Mouse (Mus musculus) C2C12 (cell line): ENCODE data around the gene Dlgap3.

Source experiments
- CEBPB ChIP-seq: IDR thresholded peaks from one replicate; pipeline ENCODE4 v1.6.1; 2011; ENCODE audit warnings: low read depth, mild to moderate bottlenecking, control low read depth, moderate library complexity
- CTCF ChIP-seq: IDR thresholded peaks from one replicate; pipeline ENCODE4 v1.5.1; 2011; ENCODE audit not compliant: control insufficient read depth, insufficient read depth, insufficient read length
- FOSL1 ChIP-seq: IDR thresholded peaks from one replicate; pipeline ENCODE4 v1.8.0; 2011; ENCODE audit warnings: mild to moderate bottlenecking, low read length; ENCODE audit not compliant: poor library complexity, insufficient read depth, severe bottlenecking
- MYOD1 ChIP-seq: IDR thresholded peaks from one replicate; pipeline ENCODE4 v1.6.1; 2011; ENCODE audit warnings: low read depth; ENCODE audit not compliant: control insufficient read depth, insufficient read length
- MYOG ChIP-seq: IDR thresholded peaks from one replicate; pipeline ENCODE4 v1.6.1; 2011; ENCODE audit not compliant: control insufficient read depth, insufficient read length; ENCODE audit errors: extremely low read depth
- USF1 ChIP-seq: IDR thresholded peaks from one replicate; pipeline ENCODE4 v1.6.1; 2011; ENCODE audit warnings: low read depth, mild to moderate bottlenecking, control low read depth, moderate library complexity

- no peak for TF ChIP-seq USF1
- TF ChIP-seq CEBPB: no peak
- no peak for TF ChIP-seq CTCF
- TF ChIP-seq MYOD1: no peak
- no peak for TF ChIP-seq MYOG
- TF ChIP-seq FOSL1: no peak
Observed at GRCm38 (mm10) chr4:127199406-127199805, 30.4 kb downstream of the Dlgap3 start.
